Mouse (Mus musculus): ENCODE data around the gene Hoxd10.

Hoxd10 gene

GRCm38 (mm10) chr2:74709465-74710419 lies 18.0 kb downstream of the Hoxd10 start:
- DNase-seq (ENCODE audit: low read depth, low spot score) = no peak

GRCm38 (mm10) chr2:74710929-74711543 lies 19.3 kb downstream of the Hoxd10 start:
- no peak for DNase-seq (ENCODE audit: low read depth, low spot score)

- DNase-seq (ENCODE audit: low read depth, low spot score) = peak; percentile 91
Observed at GRCm38 (mm10) chr2:74711721-74712621, 20.2 kb downstream of the Hoxd10 start, which contains the start of the genes Hoxd3 and Hoxd4. Gene Hoxd3, plus strand, starts transcription at chr2:74711927. Gene Hoxd4, plus strand, starts transcription at chr2:74711929.

- no peak for DNase-seq (ENCODE audit: low read depth, low spot score)
Observed at GRCm38 (mm10) chr2:74713239-74714150, 21.8 kb downstream of the Hoxd10 start.

- DNase-seq (ENCODE audit: low read depth, low spot score) = no peak
Observed at GRCm38 (mm10) chr2:74714156-74714789, 22.5 kb downstream of the Hoxd10 start.

- peak; percentile 85 for DNase-seq (ENCODE audit: low read depth, low spot score)
Observed at GRCm38 (mm10) chr2:74714881-74715280, 23.2 kb downstream of the Hoxd10 start.

GRCm38 (mm10) chr2:74715504-74716241 lies 23.9 kb downstream of the Hoxd10 start:
- peak; percentile 97 for DNase-seq (ENCODE audit: low read depth, low spot score)

GRCm38 (mm10) chr2:74720384-74720783 lies 28.7 kb downstream of the Hoxd10 start:
- DNase-seq (ENCODE audit: low read depth, low spot score) = no peak

- no peak for DNase-seq (ENCODE audit: low read depth, low spot score)
Observed at GRCm38 (mm10) chr2:74720955-74721491, 29.3 kb downstream of the Hoxd10 start.

GRCm38 (mm10) chr2:74721882-74722281 lies 30.2 kb downstream of the Hoxd10 start:
- DNase-seq (ENCODE audit: low read depth, low spot score) = no peak

- no peak for DNase-seq (ENCODE audit: low read depth, low spot score)
Observed at GRCm38 (mm10) chr2:74722949-74723348, 31.2 kb downstream of the Hoxd10 start.

- no peak for DNase-seq (ENCODE audit: low read depth, low spot score)
Observed at GRCm38 (mm10) chr2:74724244-74725015, 32.7 kb downstream of the Hoxd10 start.

- no peak for DNase-seq (ENCODE audit: low read depth, low spot score)
Observed at GRCm38 (mm10) chr2:74725171-74725570, 33.4 kb downstream of the Hoxd10 start.

GRCm38 (mm10) chr2:74726551-74726950 lies 34.8 kb downstream of the Hoxd10 start, which contains the start of gene Gm28230:
Gene Gm28230, plus strand, starts transcription at chr2:74726728.
- no peak for DNase-seq (ENCODE audit: low read depth, low spot score)

GRCm38 (mm10) chr2:74726973-74727639 lies 35.4 kb downstream of the Hoxd10 start:
- DNase-seq (ENCODE audit: low read depth, low spot score) = no peak

- no peak for DNase-seq (ENCODE audit: low read depth, low spot score)
Observed at GRCm38 (mm10) chr2:74727640-74728302, 36.0 kb downstream of the Hoxd10 start.

- no peak for DNase-seq (ENCODE audit: low read depth, low spot score)
Observed at GRCm38 (mm10) chr2:74728303-74728680, 36.6 kb downstream of the Hoxd10 start.

Data from mesoderm, embryonic 11.5 days (tissue).